Mouse (Mus musculus): ENCODE data around the gene Epha6. TPM values are rescaled to one million over a fixed set of nuclear protein-coding genes. Genes with fewer than 3 reads are reported as not detected.
A peak's percentile ranks its signal among the peaks of the same experiment; 100 is the strongest.

Epha6 gene
- total RNA-seq, 1 experiment, result not detected

DNA sequence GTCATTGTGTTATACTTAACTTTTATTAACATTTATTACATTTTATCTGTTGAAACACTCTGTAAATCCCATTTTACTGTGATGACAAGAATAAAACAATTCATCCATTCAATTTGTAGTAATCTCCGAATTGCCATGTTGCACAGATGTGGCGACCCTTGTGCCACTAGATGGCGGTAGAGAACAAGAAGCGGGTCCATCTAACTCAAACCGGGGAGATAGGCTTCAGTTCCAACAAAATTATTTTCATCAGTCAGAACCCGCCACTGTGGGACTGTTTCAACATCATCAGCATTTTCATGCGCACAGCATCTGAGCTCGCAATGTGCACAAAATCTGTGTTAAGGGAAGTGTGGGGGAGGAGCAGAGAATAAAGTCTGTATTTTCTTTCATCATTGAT lies 921.9 kb downstream of the Epha6 start:
- no peak overlapping the region for H3K27ac ChIP-seq (ENCODE audit: insufficient read depth, low read depth, low read length, poor library complexity, severe bottlenecking)
- DNase-seq (ENCODE audit: low read depth, low spot score), result peak; percentile 56
- H3K36me3 ChIP-seq (ENCODE audit: control insufficient read depth, insufficient read depth, low read length, poor library complexity, severe bottlenecking), result no peaks in the 10 kb centered on the region
- no peaks in the 10 kb centered on the region for H3K4me1 ChIP-seq (ENCODE audit: control insufficient read depth in 2 of 2, insufficient read depth in 2 of 2, low read length in 2 of 2, poor library complexity in 1 of 2)
- in situ Hi-C loops (cut with MboI; ENCODE audit: low sequenced_read_pairs in 2 of 2, unreplicated experiment in 2 of 2), result no loop called here
- TF ChIP-seq MAFK (IDR thresholded peaks at IDR 0.05; ENCODE audit: insufficient read depth, low read depth, low read length) (no peak), HCFC1 (IDR thresholded peaks at IDR 0.05; ENCODE audit: borderline replicate concordance, insufficient read depth, low read length) (no peak), ZC3H11A (IDR thresholded peaks at IDR 0.05; ENCODE audit: borderline replicate concordance, low read depth, low read length) (no peak), ZNF384 (IDR thresholded peaks at IDR 0.05; ENCODE audit: low read depth, low read length) (no peak), CHD2 (IDR thresholded peaks at IDR 0.05; ENCODE audit: low read depth, low read length) (no peak)
- no peaks in the 10 kb centered on the region for H3K9me3 ChIP-seq (ENCODE audit: control insufficient read depth, insufficient read depth, low read depth, low read length)
- H3K4me3 ChIP-seq (ENCODE audit: insufficient read depth in 1 of 2, low read depth in 1 of 2, low read length in 2 of 2, poor library complexity in 1 of 2, severe bottlenecking in 1 of 2), result no peak overlapping the region
- H3K9ac ChIP-seq (ENCODE audit: insufficient read depth, low read depth, low read length, poor library complexity, severe bottlenecking), result no peak overlapping the region

GRCm38 (mm10) chr16:59682216-59682891 lies 923.0 kb downstream of the Epha6 start:
- no peak for DNase-seq (ENCODE audit: low read depth, low spot score)
- Histone ChIP-seq H3K9me3 (ENCODE audit: control insufficient read depth, insufficient read depth, low read depth, low read length) (no peaks in the 10 kb centered on the region), H3K27ac (ENCODE audit: insufficient read depth, low read depth, low read length, poor library complexity, severe bottlenecking) (no peak overlapping the region), H3K9ac (ENCODE audit: insufficient read depth, low read depth, low read length, poor library complexity, severe bottlenecking) (no peak overlapping the region), H3K4me3 (ENCODE audit: insufficient read depth in 1 of 2, low read depth in 1 of 2, low read length in 2 of 2, poor library complexity in 1 of 2, severe bottlenecking in 1 of 2) (no peak overlapping the region), H3K4me1 (ENCODE audit: control insufficient read depth in 2 of 2, insufficient read depth in 2 of 2, low read length in 2 of 2, poor library complexity in 1 of 2) (no peaks in the 10 kb centered on the region), H3K36me3 (ENCODE audit: control insufficient read depth, insufficient read depth, low read length, poor library complexity, severe bottlenecking) (no peaks in the 10 kb centered on the region)
- TF ChIP-seq MAFK (IDR thresholded peaks at IDR 0.05; ENCODE audit: insufficient read depth, low read depth, low read length), result no peak
- no peak for TF ChIP-seq CHD2 (IDR thresholded peaks at IDR 0.05; ENCODE audit: low read depth, low read length)
- in situ Hi-C loops (cut with MboI; ENCODE audit: low sequenced_read_pairs in 2 of 2, unreplicated experiment in 2 of 2), result no loop called here

- no peaks in the 10 kb centered on the region for H3K36me3 ChIP-seq (ENCODE audit: control insufficient read depth, insufficient read depth, low read length, poor library complexity, severe bottlenecking)
- no peak overlapping the region for H3K4me3 ChIP-seq (ENCODE audit: insufficient read depth in 1 of 2, low read depth in 1 of 2, low read length in 2 of 2, poor library complexity in 1 of 2, severe bottlenecking in 1 of 2)
- no peak overlapping the region for H3K9ac ChIP-seq (ENCODE audit: insufficient read depth, low read depth, low read length, poor library complexity, severe bottlenecking)
- DNase-seq (ENCODE audit: low read depth, low spot score), result no peak
- no peak for TF ChIP-seq CHD2 (IDR thresholded peaks at IDR 0.05; ENCODE audit: low read depth, low read length)
- TF ChIP-seq ZNF384 (IDR thresholded peaks at IDR 0.05; ENCODE audit: low read depth, low read length), result peak; percentile 77; the same call in 1 of the 2 replicates
- in situ Hi-C loops (cut with MboI; ENCODE audit: low sequenced_read_pairs in 2 of 2, unreplicated experiment in 2 of 2), result no loop called here
- no peaks in the 10 kb centered on the region for H3K4me1 ChIP-seq (ENCODE audit: control insufficient read depth in 2 of 2, insufficient read depth in 2 of 2, low read length in 2 of 2, poor library complexity in 1 of 2)
- no peaks in the 10 kb centered on the region for H3K9me3 ChIP-seq (ENCODE audit: control insufficient read depth, insufficient read depth, low read depth, low read length)
- H3K27ac ChIP-seq (ENCODE audit: insufficient read depth, low read depth, low read length, poor library complexity, severe bottlenecking), result no peak overlapping the region
Observed at GRCm38 (mm10) chr16:59666938-59667337, 938.4 kb downstream of the Epha6 start.

GRCm38 (mm10) chr16:59643766-59644165 lies 961.6 kb downstream of the Epha6 start:
- no peaks in the 10 kb centered on the region for H3K9me3 ChIP-seq (ENCODE audit: control insufficient read depth, insufficient read depth, low read depth, low read length)
- DNase-seq (ENCODE audit: low read depth, low spot score), result no peak
- in situ Hi-C loops (cut with MboI; ENCODE audit: low sequenced_read_pairs in 2 of 2, unreplicated experiment in 2 of 2), result no loop called here
- no peak overlapping the region for H3K9ac ChIP-seq (ENCODE audit: insufficient read depth, low read depth, low read length, poor library complexity, severe bottlenecking)
- TF ChIP-seq HCFC1 (IDR thresholded peaks at IDR 0.05; ENCODE audit: borderline replicate concordance, insufficient read depth, low read length), result no peak
- no peak for TF ChIP-seq ZC3H11A (IDR thresholded peaks at IDR 0.05; ENCODE audit: borderline replicate concordance, low read depth, low read length)
- no peak for TF ChIP-seq CHD2 (IDR thresholded peaks at IDR 0.05; ENCODE audit: low read depth, low read length)
- TF ChIP-seq ZNF384 (IDR thresholded peaks at IDR 0.05; ENCODE audit: low read depth, low read length), result no peak
- TF ChIP-seq MAFK (IDR thresholded peaks at IDR 0.05; ENCODE audit: insufficient read depth, low read depth, low read length), result no peak
- no peak overlapping the region for H3K27ac ChIP-seq (ENCODE audit: insufficient read depth, low read depth, low read length, poor library complexity, severe bottlenecking)
- H3K36me3 ChIP-seq (ENCODE audit: control insufficient read depth, insufficient read depth, low read length, poor library complexity, severe bottlenecking), result no peaks in the 10 kb centered on the region
- no peak overlapping the region for H3K4me3 ChIP-seq (ENCODE audit: insufficient read depth in 1 of 2, low read depth in 1 of 2, low read length in 2 of 2, poor library complexity in 1 of 2, severe bottlenecking in 1 of 2)
- no peaks in the 10 kb centered on the region; a peak in 1 of 4 replicates for H3K4me1 ChIP-seq (ENCODE audit: control insufficient read depth in 2 of 2, insufficient read depth in 2 of 2, low read length in 2 of 2, poor library complexity in 1 of 2)

- DNase-seq (ENCODE audit: low read depth, low spot score), result no peak
- H3K4me3 ChIP-seq (ENCODE audit: insufficient read depth in 1 of 2, low read depth in 1 of 2, low read length in 2 of 2, poor library complexity in 1 of 2, severe bottlenecking in 1 of 2), result peak overlapping the region in 1 of 2 experiments; percentile 73; a peak in 1 of 4 replicates
- H3K9ac ChIP-seq (ENCODE audit: insufficient read depth, low read depth, low read length, poor library complexity, severe bottlenecking), result no peak overlapping the region
- no peaks in the 10 kb centered on the region for H3K9me3 ChIP-seq (ENCODE audit: control insufficient read depth, insufficient read depth, low read depth, low read length)
- no peak overlapping the region for H3K27ac ChIP-seq (ENCODE audit: insufficient read depth, low read depth, low read length, poor library complexity, severe bottlenecking)
- TF ChIP-seq ZNF384 (IDR thresholded peaks at IDR 0.05; ENCODE audit: low read depth, low read length) (no peak), MAFK (IDR thresholded peaks at IDR 0.05; ENCODE audit: insufficient read depth, low read depth, low read length) (no peak), HCFC1 (IDR thresholded peaks at IDR 0.05; ENCODE audit: borderline replicate concordance, insufficient read depth, low read length) (no peak), ZC3H11A (IDR thresholded peaks at IDR 0.05; ENCODE audit: borderline replicate concordance, low read depth, low read length) (no peak), CHD2 (IDR thresholded peaks at IDR 0.05; ENCODE audit: low read depth, low read length) (no peak)
- H3K36me3 ChIP-seq (ENCODE audit: control insufficient read depth, insufficient read depth, low read length, poor library complexity, severe bottlenecking), result no peaks in the 10 kb centered on the region
- H3K4me1 ChIP-seq (ENCODE audit: control insufficient read depth in 2 of 2, insufficient read depth in 2 of 2, low read length in 2 of 2, poor library complexity in 1 of 2), result no peaks in the 10 kb centered on the region; a peak in 1 of 4 replicates
- in situ Hi-C loops (cut with MboI; ENCODE audit: low sequenced_read_pairs in 2 of 2, unreplicated experiment in 2 of 2), result no loop called here
Observed at GRCm38 (mm10) chr16:59639985-59640384, 965.3 kb downstream of the Epha6 start.

Data from ES-E14 (cell line).